Mouse (Mus musculus): ENCODE data around the gene Rprm. TPM values are rescaled to one million over a fixed set of nuclear protein-coding genes. Genes with fewer than 3 reads are reported as not detected.

The Rprm gene
- polyA plus RNA-seq (2015; fragmentation: Nextera tagmentation; extraction: Ambion mirVana), result 296 and 310 TPM in 2 replicates

DNA sequence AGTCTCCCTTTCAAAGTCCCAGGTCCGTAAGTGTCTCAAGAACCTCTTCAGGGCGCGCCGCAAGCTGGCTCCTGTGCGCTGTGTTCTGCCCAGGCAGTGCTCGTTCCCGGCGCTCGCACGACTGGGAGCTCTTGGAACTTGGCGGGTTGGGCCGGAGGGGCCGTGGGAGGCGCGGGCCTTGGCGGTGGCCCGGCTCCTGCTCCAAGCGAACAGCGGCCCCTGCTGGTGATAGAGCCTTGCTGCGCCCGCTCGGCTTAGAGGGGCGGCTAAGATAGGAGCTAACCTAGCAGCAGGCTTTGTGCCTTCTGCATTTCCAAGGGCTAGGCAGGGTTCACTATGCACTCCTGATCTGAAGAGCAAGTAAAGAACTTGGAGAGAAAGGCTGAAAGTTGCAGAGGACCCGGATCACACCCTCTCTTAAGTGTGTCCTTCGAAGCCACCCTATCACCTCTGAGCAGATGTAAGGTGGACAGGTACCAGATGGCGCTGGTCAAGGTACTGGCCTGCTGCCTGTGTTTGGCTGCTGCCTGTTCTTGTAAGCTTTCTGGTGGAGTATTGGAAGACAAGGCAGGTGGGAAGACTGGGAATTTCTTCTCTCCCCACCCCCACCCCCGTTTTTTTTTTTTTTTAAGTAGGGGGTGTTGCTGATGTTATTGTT lies at the start of gene Rprm:
Gene Rprm (minus strand): TSS at position 123 of the 658 bp plus-strand sequence.
- Histone ChIP-seq H3K9ac (replicated peaks; ENCODE audit: low read depth, low read length) (peak within 1 kb of the TSS; percentile 73), H3K4me1 (replicated peaks; ENCODE audit: control insufficient read depth, insufficient read depth, low read length) (peaks cover 14% of the 10 kb centered on the region), H3K36me3 (ENCODE audit: control insufficient read depth, insufficient read depth) (no peaks in the 10 kb centered on the region), H3K27ac (ENCODE audit: low read length) (peak within 1 kb of the TSS; percentile 87), H3K9me3 (ENCODE audit: control insufficient read depth, low read length) (no peaks in the 10 kb centered on the region), H3K4me2 (ENCODE audit: low read length) (peak within 1 kb of the TSS; percentile 70), H3K27me3 (replicated peaks; ENCODE audit: control insufficient read depth, insufficient read depth, low read length) (no peaks in the 10 kb centered on the region), H3K4me3 (replicated peaks; ENCODE audit: low read length) (peak within 1 kb of the TSS; percentile 71)
- ATAC-seq, result peak; percentile 94
- 4% methylated on average over 27 of the region's 27 CpGs for WGBS

DNA sequence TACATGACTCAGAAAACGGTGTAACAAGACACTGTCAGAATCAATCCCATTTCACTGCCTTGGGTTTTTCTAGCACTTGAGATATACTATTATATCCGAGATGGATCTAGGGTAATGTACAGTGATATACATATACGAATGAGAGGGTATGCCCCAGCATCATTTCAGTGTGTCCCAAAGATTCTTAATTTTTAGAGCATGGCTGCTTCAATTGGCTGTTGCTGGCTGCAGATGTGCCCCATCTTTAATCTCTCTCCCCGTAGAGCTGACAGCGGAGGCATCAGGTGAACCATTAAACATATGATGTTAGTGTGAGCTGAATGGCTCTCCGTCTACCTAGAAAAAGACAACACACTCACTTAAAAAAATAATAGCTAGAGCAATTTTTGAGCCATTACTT lies 34.0 kb upstream of the Rprm start:
- Histone ChIP-seq H3K36me3 (ENCODE audit: control insufficient read depth, insufficient read depth) (no peaks in the 10 kb centered on the region), H3K4me2 (ENCODE audit: low read length) (no peak overlapping the region), H3K4me3 (replicated peaks; ENCODE audit: low read length) (no peak overlapping the region), H3K4me1 (replicated peaks; ENCODE audit: control insufficient read depth, insufficient read depth, low read length) (no peaks in the 10 kb centered on the region), H3K27ac (ENCODE audit: low read length) (no peak overlapping the region), H3K9ac (replicated peaks; ENCODE audit: low read depth, low read length) (no peak overlapping the region), H3K27me3 (replicated peaks; ENCODE audit: control insufficient read depth, insufficient read depth, low read length) (no peaks in the 10 kb centered on the region), H3K9me3 (ENCODE audit: control insufficient read depth, low read length) (no peaks in the 10 kb centered on the region)
- peak; percentile 31; the same call in 1 of the 2 replicates for ATAC-seq
- WGBS, result 75% methylated on average over 6 of the region's 6 CpGs

DNA sequence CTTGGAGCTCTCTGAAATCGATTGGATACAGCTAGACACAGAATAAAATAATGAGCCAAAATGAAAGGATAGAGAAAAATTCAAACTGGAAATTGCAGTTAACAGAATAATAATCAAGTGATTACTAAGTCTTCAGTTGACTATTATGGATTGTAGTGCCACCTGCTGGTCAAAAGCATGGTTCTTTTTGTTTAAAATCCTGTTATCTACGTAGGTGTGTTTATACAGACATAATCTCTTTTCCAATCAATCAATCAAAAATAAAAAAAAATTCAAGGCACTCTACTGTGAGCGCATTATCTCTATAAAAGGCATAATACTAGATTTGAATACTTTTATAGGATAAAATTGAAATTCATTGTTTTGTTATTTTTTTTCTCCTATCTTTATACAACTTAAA lies 33.5 kb upstream of the Rprm start:
- Histone ChIP-seq H3K4me3 (replicated peaks; ENCODE audit: low read length) (no peak overlapping the region), H3K4me1 (replicated peaks; ENCODE audit: control insufficient read depth, insufficient read depth, low read length) (no peaks in the 10 kb centered on the region), H3K27ac (ENCODE audit: low read length) (no peak overlapping the region), H3K9me3 (ENCODE audit: control insufficient read depth, low read length) (no peaks in the 10 kb centered on the region), H3K36me3 (ENCODE audit: control insufficient read depth, insufficient read depth) (no peaks in the 10 kb centered on the region), H3K4me2 (ENCODE audit: low read length) (no peak overlapping the region), H3K27me3 (replicated peaks; ENCODE audit: control insufficient read depth, insufficient read depth, low read length) (no peaks in the 10 kb centered on the region), H3K9ac (replicated peaks; ENCODE audit: low read depth, low read length) (no peak overlapping the region)
- WGBS, result 19% methylated on average over 3 of the region's 3 CpGs
- peak; percentile 45 for ATAC-seq

DNA sequence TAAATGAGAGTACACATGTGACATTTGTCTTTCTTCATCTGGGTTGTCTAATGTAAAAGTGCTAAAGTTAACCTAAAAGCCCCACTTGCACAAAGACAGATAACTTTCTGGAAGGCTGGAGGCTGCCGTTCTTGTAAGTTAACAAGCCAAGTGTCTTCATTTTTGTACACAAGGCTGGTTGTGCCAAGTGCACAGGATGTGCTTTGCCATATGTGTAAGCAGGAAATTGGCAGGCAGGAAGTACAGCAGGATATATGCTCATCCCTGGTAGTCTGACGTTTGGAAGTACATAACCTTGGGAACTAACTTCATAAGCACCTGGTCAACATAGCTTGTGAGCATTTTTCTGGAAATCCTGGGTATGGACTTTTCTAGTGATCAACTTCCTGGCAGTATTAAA lies 25.9 kb upstream of the Rprm start:
- no peaks in the 10 kb centered on the region for H3K9me3 ChIP-seq (ENCODE audit: control insufficient read depth, low read length)
- no peaks in the 10 kb centered on the region for H3K4me1 ChIP-seq (replicated peaks; ENCODE audit: control insufficient read depth, insufficient read depth, low read length)
- H3K4me2 ChIP-seq (ENCODE audit: low read length), result no peak overlapping the region
- no peak overlapping the region for H3K9ac ChIP-seq (replicated peaks; ENCODE audit: low read depth, low read length)
- ATAC-seq, result peak; percentile 81
- no peak overlapping the region for H3K27ac ChIP-seq (ENCODE audit: low read length)
- no peaks in the 10 kb centered on the region for H3K36me3 ChIP-seq (ENCODE audit: control insufficient read depth, insufficient read depth)
- 60% methylated on average over 2 of the region's 2 CpGs for WGBS
- no peaks in the 10 kb centered on the region for H3K27me3 ChIP-seq (replicated peaks; ENCODE audit: control insufficient read depth, insufficient read depth, low read length)
- H3K4me3 ChIP-seq (replicated peaks; ENCODE audit: low read length), result no peak overlapping the region

DNA sequence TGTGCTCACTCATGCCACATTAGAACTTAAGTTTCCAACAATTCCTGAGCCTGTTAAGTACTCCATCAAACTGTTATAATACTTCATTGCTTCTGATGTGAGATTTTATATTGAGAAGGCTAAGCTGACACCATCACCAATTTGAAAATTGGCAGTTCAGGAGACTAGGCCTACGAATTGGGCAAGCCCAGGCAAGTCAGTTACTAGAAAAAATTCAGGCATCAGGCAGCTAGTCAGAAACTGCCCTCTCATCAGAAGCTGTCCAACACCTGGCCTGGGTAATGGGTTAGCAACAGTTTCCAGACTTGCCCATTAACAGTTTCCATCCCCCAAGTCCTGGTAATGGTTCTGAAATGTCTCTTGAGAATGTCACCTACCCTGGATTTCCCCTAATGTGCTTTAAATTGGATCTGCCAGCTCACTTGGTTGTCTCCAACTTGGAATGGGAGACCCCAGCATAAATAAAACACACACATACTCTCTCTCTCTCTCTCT lies 20.9 kb upstream of the Rprm start:
- H3K4me1 ChIP-seq (replicated peaks; ENCODE audit: control insufficient read depth, insufficient read depth, low read length), result no peaks in the 10 kb centered on the region
- H3K9me3 ChIP-seq (ENCODE audit: control insufficient read depth, low read length), result no peaks in the 10 kb centered on the region
- no peak overlapping the region for H3K4me3 ChIP-seq (replicated peaks; ENCODE audit: low read length)
- no peak overlapping the region for H3K9ac ChIP-seq (replicated peaks; ENCODE audit: low read depth, low read length)
- WGBS, result 76% methylated on average over 1 of the region's 1 CpGs
- H3K27me3 ChIP-seq (replicated peaks; ENCODE audit: control insufficient read depth, insufficient read depth, low read length), result no peaks in the 10 kb centered on the region
- no peaks in the 10 kb centered on the region for H3K36me3 ChIP-seq (ENCODE audit: control insufficient read depth, insufficient read depth)
- no peak overlapping the region for H3K27ac ChIP-seq (ENCODE audit: low read length)
- H3K4me2 ChIP-seq (ENCODE audit: low read length), result no peak overlapping the region
- no peak for ATAC-seq

DNA sequence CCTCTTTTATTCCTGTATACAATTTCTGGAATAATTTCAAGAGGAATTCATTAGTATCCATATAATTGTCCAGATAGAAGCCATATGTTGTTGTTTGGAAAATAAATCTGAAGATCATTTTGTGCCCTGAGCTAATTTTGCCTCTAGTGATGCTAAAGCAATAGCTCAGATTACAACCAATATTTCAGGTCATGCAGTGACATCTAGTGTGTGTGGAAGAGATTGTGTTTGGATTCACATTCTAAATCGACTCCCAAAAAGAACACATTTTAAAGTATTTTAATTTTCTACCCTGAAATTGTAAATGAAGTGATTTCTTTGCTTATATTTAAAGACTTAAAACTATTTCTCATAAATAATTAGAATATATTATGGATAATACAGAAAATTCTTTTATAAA lies 14.6 kb upstream of the Rprm start:
- 84% methylated on average over 1 of the region's 1 CpGs for WGBS
- ATAC-seq, result no peak
- no peaks in the 10 kb centered on the region for H3K36me3 ChIP-seq (ENCODE audit: control insufficient read depth, insufficient read depth)
- H3K27ac ChIP-seq (ENCODE audit: low read length), result no peak overlapping the region
- H3K4me3 ChIP-seq (replicated peaks; ENCODE audit: low read length), result no peak overlapping the region
- no peak overlapping the region for H3K4me2 ChIP-seq (ENCODE audit: low read length)
- H3K27me3 ChIP-seq (replicated peaks; ENCODE audit: control insufficient read depth, insufficient read depth, low read length), result no peaks in the 10 kb centered on the region
- H3K9me3 ChIP-seq (ENCODE audit: control insufficient read depth, low read length), result no peaks in the 10 kb centered on the region
- no peaks in the 10 kb centered on the region for H3K4me1 ChIP-seq (replicated peaks; ENCODE audit: control insufficient read depth, insufficient read depth, low read length)
- H3K9ac ChIP-seq (replicated peaks; ENCODE audit: low read depth, low read length), result no peak overlapping the region

DNA sequence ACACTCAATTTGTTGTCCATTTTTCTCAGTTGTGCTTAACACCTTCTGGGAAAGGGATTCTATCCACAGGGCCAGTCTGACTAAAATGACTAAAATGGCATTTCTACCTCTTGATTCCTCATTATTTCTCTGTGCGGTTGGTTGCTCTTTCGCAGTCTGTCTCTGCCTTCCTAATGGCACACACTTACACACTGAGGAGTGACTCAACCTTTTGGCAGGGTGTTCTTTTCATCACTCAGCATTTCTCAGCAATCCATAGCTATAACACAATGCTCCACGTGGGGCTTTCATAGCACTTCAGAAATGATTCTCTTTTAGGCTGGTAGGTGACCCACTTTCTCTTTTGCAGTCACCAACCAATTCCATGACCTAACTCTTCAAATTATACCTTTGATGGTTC lies 7.3 kb upstream of the Rprm start:
- H3K4me2 ChIP-seq (ENCODE audit: low read length), result no peak overlapping the region
- no peak for ATAC-seq
- no peaks in the 10 kb centered on the region for H3K27me3 ChIP-seq (replicated peaks; ENCODE audit: control insufficient read depth, insufficient read depth, low read length)
- H3K4me3 ChIP-seq (replicated peaks; ENCODE audit: low read length), result no peak overlapping the region
- no peak overlapping the region for H3K9ac ChIP-seq (replicated peaks; ENCODE audit: low read depth, low read length)
- H3K4me1 ChIP-seq (replicated peaks; ENCODE audit: control insufficient read depth, insufficient read depth, low read length), result no peaks in the 10 kb centered on the region
- WGBS, result 86% methylated on average over 3 of the region's 3 CpGs
- H3K36me3 ChIP-seq (ENCODE audit: control insufficient read depth, insufficient read depth), result no peaks in the 10 kb centered on the region
- no peaks in the 10 kb centered on the region for H3K9me3 ChIP-seq (ENCODE audit: control insufficient read depth, low read length)
- no peak overlapping the region for H3K27ac ChIP-seq (ENCODE audit: low read length)

DNA sequence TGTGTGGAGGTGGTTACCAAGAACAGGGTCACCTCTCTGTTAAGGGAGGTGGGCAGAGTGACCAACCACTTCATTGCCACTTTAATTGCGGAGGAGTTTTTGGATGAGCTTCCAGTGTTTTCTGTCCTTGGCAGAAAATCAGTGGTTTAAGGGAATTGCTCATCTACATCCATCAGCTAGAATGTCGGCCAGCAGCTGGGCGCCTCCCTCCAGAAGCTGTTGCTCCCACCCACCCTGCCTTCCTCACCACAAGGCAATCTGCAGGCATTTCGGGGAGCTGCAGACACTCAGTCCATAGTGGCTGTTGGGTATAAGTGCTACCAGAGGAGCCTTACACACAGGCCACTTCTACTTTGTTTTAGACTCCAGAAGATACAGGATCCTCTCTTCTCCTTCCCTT lies 902 bp upstream of the Rprm start:
- Histone ChIP-seq H3K9me3 (ENCODE audit: control insufficient read depth, low read length) (no peaks in the 10 kb centered on the region), H3K27ac (ENCODE audit: low read length) (no peak overlapping the region), H3K4me3 (replicated peaks; ENCODE audit: low read length) (no peak overlapping the region), H3K9ac (replicated peaks; ENCODE audit: low read depth, low read length) (no peak overlapping the region), H3K4me1 (replicated peaks; ENCODE audit: control insufficient read depth, insufficient read depth, low read length) (peaks cover 14% of the 10 kb centered on the region), H3K36me3 (ENCODE audit: control insufficient read depth, insufficient read depth) (no peaks in the 10 kb centered on the region), H3K27me3 (replicated peaks; ENCODE audit: control insufficient read depth, insufficient read depth, low read length) (no peaks in the 10 kb centered on the region), H3K4me2 (ENCODE audit: low read length) (no peak overlapping the region)
- ATAC-seq, result no peak
- WGBS, result 61% methylated on average over 4 of the region's 4 CpGs

DNA sequence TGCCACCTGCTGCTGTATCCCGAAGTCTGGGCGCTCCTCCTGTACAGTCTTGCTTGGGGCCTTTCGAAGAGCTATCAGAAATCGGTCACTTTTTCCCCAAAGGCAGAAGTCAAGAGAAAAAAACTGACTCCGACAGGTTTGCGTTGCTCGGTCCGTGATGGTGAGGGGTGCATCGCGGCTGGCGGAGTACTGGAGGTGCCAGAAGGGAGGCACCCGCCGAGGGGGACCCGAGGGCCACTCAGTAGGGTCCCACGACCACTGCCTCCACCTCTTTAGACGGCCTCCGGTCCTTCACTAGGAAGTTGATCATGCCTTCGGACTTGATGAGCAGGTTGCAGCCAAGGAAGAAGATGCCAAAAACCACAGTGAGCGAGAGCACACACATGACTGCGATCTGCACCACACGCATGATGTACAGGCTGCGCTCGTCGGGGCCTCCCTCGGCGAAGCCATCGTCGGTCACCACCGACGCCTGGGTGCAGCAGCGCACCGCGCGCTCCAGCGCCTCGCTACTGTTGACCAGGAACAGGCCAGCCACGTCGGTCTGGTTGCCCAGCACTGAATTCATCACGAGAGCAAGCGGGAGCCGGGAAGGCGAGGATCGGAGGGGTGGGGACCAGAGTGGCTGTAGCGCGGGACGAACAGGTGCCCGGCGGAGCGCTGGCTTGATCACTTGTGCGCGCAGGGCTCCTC lies 469 bp downstream of the Rprm start:
- peak overlapping the region; percentile 73 for H3K9ac ChIP-seq (replicated peaks; ENCODE audit: low read depth, low read length)
- no peaks in the 10 kb centered on the region for H3K36me3 ChIP-seq (ENCODE audit: control insufficient read depth, insufficient read depth)
- peak overlapping the region; percentile 70 for H3K4me2 ChIP-seq (ENCODE audit: low read length)
- peak; percentile 77 for ATAC-seq
- H3K27me3 ChIP-seq (replicated peaks; ENCODE audit: control insufficient read depth, insufficient read depth, low read length), result no peaks in the 10 kb centered on the region
- H3K27ac ChIP-seq (ENCODE audit: low read length), result peak overlapping the region; percentile 87
- WGBS, result under 1% methylated on average over 51 of the region's 51 CpGs
- peak overlapping the region; percentile 71 for H3K4me3 ChIP-seq (replicated peaks; ENCODE audit: low read length)
- H3K9me3 ChIP-seq (ENCODE audit: control insufficient read depth, low read length), result no peaks in the 10 kb centered on the region
- peaks cover 14% of the 10 kb centered on the region for H3K4me1 ChIP-seq (replicated peaks; ENCODE audit: control insufficient read depth, insufficient read depth, low read length)
